Mouse (Mus musculus): Measurements from ENCODE around the gene Cacna1s. TPM values are rescaled to one million over a fixed set of nuclear protein-coding genes. Genes with fewer than 3 reads are reported as not detected.

Cacna1s gene
- polyA plus RNA-seq, 1 experiment: 0.70 TPM

- Histone ChIP-seq H3K27ac (ENCODE audit: control insufficient read depth, insufficient read depth, low read depth, low read length, poor library complexity) (peak overlapping the region; percentile 74), H3K4me3 (replicated peaks; ENCODE audit: control insufficient read depth, low read depth, low read length) (no peak overlapping the region), H3K4me1 (ENCODE audit: control insufficient read depth, insufficient read depth, low read length) (peaks cover 18% of the 10 kb centered on the region)
- WGBS: 41% methylated on average over 7 of the region's 7 CpGs
- TF ChIP-seq POLR2A (IDR thresholded peaks at IDR 0.05; ENCODE audit: borderline replicate concordance, control insufficient read depth, low read depth, low read length) (no peak), CTCF (IDR thresholded peaks at IDR 0.05; ENCODE audit: control insufficient read depth, insufficient read depth, low read length) (no peak)
Measured at GRCm38 (mm10) chr1:136137071-136137531, 84.6 kb downstream of the Cacna1s start.

- 6% methylated on average over 4 of the region's 4 CpGs for WGBS
- H3K4me1 ChIP-seq (ENCODE audit: control insufficient read depth, insufficient read depth, low read length): peaks cover 18% of the 10 kb centered on the region
- TF ChIP-seq CTCF (IDR thresholded peaks at IDR 0.05; ENCODE audit: control insufficient read depth, insufficient read depth, low read length) (no peak), POLR2A (IDR thresholded peaks at IDR 0.05; ENCODE audit: borderline replicate concordance, control insufficient read depth, low read depth, low read length) (no peak)
- 0 out of 2 replicates have a peak overlapping the region, but pooled peaks have one; percentile 36 for H3K27ac ChIP-seq (ENCODE audit: control insufficient read depth, insufficient read depth, low read depth, low read length, poor library complexity)
- no peak overlapping the region for H3K4me3 ChIP-seq (replicated peaks; ENCODE audit: control insufficient read depth, low read depth, low read length)
Measured at GRCm38 (mm10) chr1:136137575-136137974, 85.0 kb downstream of the Cacna1s start.

- Histone ChIP-seq H3K27ac (ENCODE audit: control insufficient read depth, insufficient read depth, low read depth, low read length, poor library complexity) (peak overlapping the region; percentile 31; the same call in 1 of the 2 replicates), H3K4me1 (ENCODE audit: control insufficient read depth, insufficient read depth, low read length) (peaks cover 17% of the 10 kb centered on the region), H3K4me3 (replicated peaks; ENCODE audit: control insufficient read depth, low read depth, low read length) (no peak overlapping the region)
- WGBS: 33% methylated on average over 10 of the region's 10 CpGs
- TF ChIP-seq POLR2A (IDR thresholded peaks at IDR 0.05; ENCODE audit: borderline replicate concordance, control insufficient read depth, low read depth, low read length) (no peak), CTCF (IDR thresholded peaks at IDR 0.05; ENCODE audit: control insufficient read depth, insufficient read depth, low read length) (no peak)
Measured at GRCm38 (mm10) chr1:136138191-136138830, 85.8 kb downstream of the Cacna1s start.

GRCm38 (mm10) chr1:136139990-136140640 lies 87.6 kb downstream of the Cacna1s start:
- 1% methylated on average over 32 of the region's 32 CpGs for WGBS
- peaks cover 17% of the 10 kb centered on the region for H3K4me1 ChIP-seq (ENCODE audit: control insufficient read depth, insufficient read depth, low read length)
- peak overlapping the region; percentile 92 for H3K27ac ChIP-seq (ENCODE audit: control insufficient read depth, insufficient read depth, low read depth, low read length, poor library complexity)
- peak; percentile 78 for TF ChIP-seq POLR2A (IDR thresholded peaks at IDR 0.05; ENCODE audit: borderline replicate concordance, control insufficient read depth, low read depth, low read length)
- no peak for TF ChIP-seq CTCF (IDR thresholded peaks at IDR 0.05; ENCODE audit: control insufficient read depth, insufficient read depth, low read length)
- peak overlapping the region; percentile 68 for H3K4me3 ChIP-seq (replicated peaks; ENCODE audit: control insufficient read depth, low read depth, low read length)

GRCm38 (mm10) chr1:136141176-136141950 lies 88.8 kb downstream of the Cacna1s start:
- Histone ChIP-seq H3K4me1 (ENCODE audit: control insufficient read depth, insufficient read depth, low read length) (peaks cover 13% of the 10 kb centered on the region), H3K27ac (ENCODE audit: control insufficient read depth, insufficient read depth, low read depth, low read length, poor library complexity) (no peak overlapping the region), H3K4me3 (replicated peaks; ENCODE audit: control insufficient read depth, low read depth, low read length) (no peak overlapping the region)
- TF ChIP-seq POLR2A (IDR thresholded peaks at IDR 0.05; ENCODE audit: borderline replicate concordance, control insufficient read depth, low read depth, low read length) (0 out of 2 replicates have a peak, but pooled peaks have one; percentile 19), CTCF (IDR thresholded peaks at IDR 0.05; ENCODE audit: control insufficient read depth, insufficient read depth, low read length) (no peak)
- 51% methylated on average over 11 of the region's 11 CpGs for WGBS

GRCm38 (mm10) chr1:136142336-136142735 lies 89.8 kb downstream of the Cacna1s start:
- no peak for TF ChIP-seq CTCF (IDR thresholded peaks at IDR 0.05; ENCODE audit: control insufficient read depth, insufficient read depth, low read length)
- no peak for TF ChIP-seq POLR2A (IDR thresholded peaks at IDR 0.05; ENCODE audit: borderline replicate concordance, control insufficient read depth, low read depth, low read length)
- Histone ChIP-seq H3K4me1 (ENCODE audit: control insufficient read depth, insufficient read depth, low read length) (peaks cover 12% of the 10 kb centered on the region), H3K4me3 (replicated peaks; ENCODE audit: control insufficient read depth, low read depth, low read length) (no peak overlapping the region), H3K27ac (ENCODE audit: control insufficient read depth, insufficient read depth, low read depth, low read length, poor library complexity) (no peak overlapping the region)
- WGBS: 73% methylated on average over 6 of the region's 6 CpGs

- 88% methylated on average over 10 of the region's 10 CpGs for WGBS
- Histone ChIP-seq H3K4me1 (ENCODE audit: control insufficient read depth, insufficient read depth, low read length) (peaks cover 5% of the 10 kb centered on the region), H3K4me3 (replicated peaks; ENCODE audit: control insufficient read depth, low read depth, low read length) (no peak overlapping the region), H3K27ac (ENCODE audit: control insufficient read depth, insufficient read depth, low read depth, low read length, poor library complexity) (no peak overlapping the region)
- no peak for TF ChIP-seq POLR2A (IDR thresholded peaks at IDR 0.05; ENCODE audit: borderline replicate concordance, control insufficient read depth, low read depth, low read length)
- TF ChIP-seq CTCF (IDR thresholded peaks at IDR 0.05; ENCODE audit: control insufficient read depth, insufficient read depth, low read length): no peak
Measured at GRCm38 (mm10) chr1:136143514-136143913, 91.0 kb downstream of the Cacna1s start.

- H3K4me3 ChIP-seq (replicated peaks; ENCODE audit: control insufficient read depth, low read depth, low read length): no peak overlapping the region
- no peak for TF ChIP-seq POLR2A (IDR thresholded peaks at IDR 0.05; ENCODE audit: borderline replicate concordance, control insufficient read depth, low read depth, low read length)
- no peak for TF ChIP-seq CTCF (IDR thresholded peaks at IDR 0.05; ENCODE audit: control insufficient read depth, insufficient read depth, low read length)
- WGBS: 88% methylated on average over 9 of the region's 9 CpGs
- no peak overlapping the region for H3K27ac ChIP-seq (ENCODE audit: control insufficient read depth, insufficient read depth, low read depth, low read length, poor library complexity)
- H3K4me1 ChIP-seq (ENCODE audit: control insufficient read depth, insufficient read depth, low read length): no peaks in the 10 kb centered on the region; the same call in 1 of the 2 replicates
Measured at GRCm38 (mm10) chr1:136149702-136150101, 97.2 kb downstream of the Cacna1s start.
